Mouse (Mus musculus): Measurements from ENCODE around the gene Ncam1.

Ncam1 gene

DNA sequence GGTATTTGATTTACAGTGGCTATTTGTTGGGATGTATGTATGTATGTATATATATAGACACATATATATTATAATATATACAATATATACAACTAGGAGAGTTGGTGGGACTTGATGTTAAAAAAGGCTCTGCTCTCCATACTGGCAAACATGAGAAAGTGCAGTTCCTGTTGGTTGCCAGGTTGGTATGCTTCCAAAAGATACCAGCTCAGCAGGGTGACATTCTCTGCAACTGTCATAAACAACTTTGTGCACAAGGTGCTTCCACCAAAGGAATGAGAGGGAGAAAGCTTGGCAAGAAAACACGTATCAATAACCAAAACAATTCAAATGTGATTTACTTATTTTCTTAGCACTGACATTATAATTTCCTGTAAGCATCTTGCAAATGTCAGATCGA lies 232.9 kb downstream of the Ncam1 start:
- DNase-seq (ENCODE audit: low spot score), result no peak

DNA sequence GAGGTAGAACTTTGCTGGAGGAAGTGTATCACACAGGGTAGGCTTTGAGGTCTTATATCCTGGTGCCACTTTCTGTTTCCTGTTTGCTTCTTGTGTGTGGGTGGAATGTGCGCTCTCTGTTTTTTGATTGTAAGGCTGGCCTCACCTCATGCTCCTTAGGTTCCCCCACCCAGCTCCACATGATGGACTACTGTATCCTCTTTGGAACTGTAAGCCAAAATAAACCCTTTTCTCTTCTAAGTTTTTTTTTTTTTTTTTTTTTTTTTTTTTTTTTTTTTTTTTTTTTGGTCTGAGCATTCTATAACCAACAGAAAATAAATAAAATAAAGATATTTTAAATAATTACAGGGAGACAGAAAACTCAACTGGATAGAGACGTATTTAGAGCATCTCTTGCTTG lies 239.8 kb downstream of the Ncam1 start:
- no peak for DNase-seq (ENCODE audit: low spot score)

DNA sequence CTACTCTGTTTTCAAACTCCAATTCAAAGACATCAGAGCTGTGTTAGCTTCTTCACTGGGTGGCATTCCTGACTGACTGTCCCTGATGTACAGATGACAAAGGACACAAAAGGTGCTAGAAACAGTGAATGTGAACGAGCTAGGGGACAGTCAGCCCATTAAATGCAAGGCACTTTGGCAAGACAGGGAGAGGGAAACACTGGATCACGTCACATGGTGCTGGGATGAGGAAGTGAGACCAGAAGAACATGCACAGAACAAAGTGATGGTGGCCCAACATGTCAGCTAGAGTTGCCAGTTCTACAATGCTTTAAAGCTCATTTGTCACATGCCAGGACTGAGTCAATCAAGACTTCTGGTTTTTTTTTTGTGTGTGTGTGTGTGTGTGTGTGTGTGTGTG lies 247.4 kb downstream of the Ncam1 start:
- DNase-seq (ENCODE audit: low spot score), result no peak

DNA sequence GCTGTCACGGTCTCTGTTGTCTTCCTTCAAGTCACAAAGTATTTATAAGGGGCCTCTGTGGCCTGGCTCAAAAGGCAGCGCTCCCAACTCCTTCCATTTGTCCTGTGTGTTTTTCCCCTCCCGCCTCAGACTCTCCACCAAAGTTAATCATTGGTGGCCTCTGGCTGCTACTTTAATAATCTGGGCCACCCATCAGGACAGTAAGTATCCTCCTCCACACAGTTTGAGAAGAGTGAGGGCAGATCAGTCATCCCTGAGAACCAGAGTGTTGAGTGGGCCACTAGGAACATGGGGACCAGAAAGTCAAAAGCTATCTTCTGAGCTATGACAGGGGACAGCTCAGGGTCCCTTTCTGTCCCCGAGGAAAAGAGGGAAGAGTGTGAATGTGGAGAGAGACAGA lies 256.1 kb downstream of the Ncam1 start:
- DNase-seq (ENCODE audit: low spot score), result no peak

DNA sequence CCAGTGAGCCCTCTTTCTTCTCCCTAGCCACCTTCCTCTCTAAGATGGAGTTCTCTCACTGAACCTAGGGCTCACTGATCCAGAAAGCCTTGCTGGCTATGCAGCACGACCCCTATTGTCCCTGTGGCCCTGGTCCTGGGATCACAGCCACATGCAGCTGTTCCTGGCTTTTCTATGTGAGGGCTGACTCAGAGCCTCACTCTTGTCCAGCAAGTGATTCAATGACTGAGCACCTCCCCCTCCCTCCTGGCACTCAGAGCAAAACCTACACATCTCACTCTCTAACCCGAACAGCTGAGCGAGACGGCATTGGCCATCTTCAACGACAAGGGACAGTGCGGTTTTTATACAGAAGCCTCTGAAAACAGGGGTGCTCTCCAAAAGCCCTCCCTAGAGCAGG lies 260.9 kb downstream of the Ncam1 start:
- no peak for DNase-seq (ENCODE audit: low spot score)

DNA sequence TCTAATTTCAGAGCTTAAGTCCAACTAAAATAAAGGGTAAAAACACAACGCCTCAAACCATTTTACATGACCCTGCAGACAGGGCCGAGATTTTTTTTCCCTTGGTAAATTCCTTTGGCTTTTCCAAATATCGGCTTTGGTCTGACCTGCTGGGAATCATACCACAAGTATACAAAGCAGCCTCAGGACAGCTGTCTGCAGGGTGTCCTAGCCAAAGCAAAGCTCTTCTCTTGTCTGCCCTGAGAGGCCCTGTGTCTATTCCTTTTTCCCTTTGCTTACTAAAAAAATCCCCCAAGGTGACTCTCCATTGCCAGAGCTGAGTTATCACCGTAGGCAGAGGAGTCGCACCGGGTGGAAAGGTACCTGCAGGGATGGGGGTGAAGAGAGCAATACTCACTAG lies 262.1 kb downstream of the Ncam1 start:
- DNase-seq (ENCODE audit: low spot score), result no peak

DNA sequence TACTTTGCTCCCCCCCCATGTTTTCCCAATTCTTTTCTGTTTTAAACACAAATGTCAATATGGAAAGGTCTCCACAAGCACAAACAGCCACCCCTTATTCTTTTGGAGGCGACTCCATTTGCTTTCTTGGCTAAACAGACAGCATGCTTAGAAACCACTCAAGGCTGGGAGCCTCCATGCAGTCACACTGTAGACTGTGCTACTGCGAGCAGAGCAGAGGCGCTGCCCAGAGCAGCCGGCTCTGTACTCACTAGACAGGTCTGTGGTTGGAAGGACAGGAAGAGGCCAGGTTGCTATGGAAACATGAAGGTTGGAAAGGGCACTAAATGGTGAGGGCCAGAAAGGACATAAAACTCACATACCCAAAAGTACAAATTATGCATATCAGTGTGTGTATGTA lies 263.8 kb downstream of the Ncam1 start:
- DNase-seq (ENCODE audit: low spot score), result no peak

DNA sequence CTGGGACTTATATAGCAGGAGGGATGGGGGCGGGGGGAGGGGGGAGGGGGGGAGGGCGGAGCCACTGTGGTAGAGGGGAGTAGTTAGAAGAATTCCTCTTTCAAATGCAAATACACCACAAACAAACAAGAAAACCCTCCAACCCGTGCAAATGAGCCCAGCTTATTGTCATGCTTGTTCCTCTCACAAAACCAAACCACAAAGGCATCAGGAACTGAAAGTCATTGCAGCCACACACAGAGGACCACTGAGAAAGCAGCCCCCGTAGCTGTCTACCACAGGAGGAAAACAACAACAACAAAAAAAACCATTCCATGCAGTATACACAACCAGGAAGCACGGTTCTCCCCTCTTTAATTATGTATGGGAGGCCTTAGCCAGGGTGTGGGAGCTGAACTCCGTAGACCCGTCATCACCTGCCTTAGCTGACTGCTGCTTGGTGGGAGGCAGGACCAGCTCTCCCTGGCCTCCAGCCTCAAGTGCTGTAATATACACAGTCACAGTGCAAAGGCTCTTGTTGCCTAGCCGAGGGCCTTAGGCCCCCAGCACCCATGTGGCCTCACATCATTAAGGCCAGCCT lies 264.7 kb downstream of the Ncam1 start:
- DNase-seq (ENCODE audit: low spot score), result no peak

DNA sequence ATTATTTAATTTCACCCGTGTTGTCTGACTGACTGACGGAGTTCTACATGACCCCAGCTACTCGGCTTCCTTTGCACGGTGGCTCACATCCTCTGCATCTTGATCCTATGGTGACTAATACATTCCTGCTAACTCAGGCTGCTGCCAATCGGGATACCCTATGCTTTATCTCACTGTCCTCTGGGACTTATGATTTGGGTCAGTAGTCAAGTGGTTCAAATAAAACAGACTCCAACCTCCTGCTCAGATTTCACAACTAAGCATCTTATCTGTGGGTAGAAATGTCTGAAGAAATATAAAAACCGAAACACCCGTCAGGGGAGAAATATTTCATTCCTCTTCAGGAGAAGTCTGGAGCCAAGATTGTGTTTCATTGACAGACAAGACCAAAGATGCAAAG lies 265.3 kb downstream of the Ncam1 start:
- DNase-seq (ENCODE audit: low spot score), result no peak

DNA sequence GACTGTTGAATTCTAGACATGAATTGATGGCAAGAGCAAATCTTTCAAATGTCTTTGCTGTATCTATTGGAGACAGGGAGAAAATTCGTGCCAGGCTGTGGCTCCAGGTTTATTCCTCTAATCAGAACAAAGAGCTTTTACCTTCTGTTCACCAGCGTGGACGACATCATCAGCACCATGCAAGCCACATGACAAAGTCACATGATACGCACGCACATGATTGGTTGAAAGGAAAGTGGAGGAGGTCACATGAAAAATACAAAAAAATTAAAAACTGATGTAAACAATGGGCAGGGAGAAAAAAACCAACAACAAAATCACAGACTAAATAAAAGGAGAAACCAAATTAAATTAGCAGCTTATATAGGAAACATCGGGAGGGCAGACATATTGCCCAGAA lies 266.9 kb downstream of the Ncam1 start:
- DNase-seq (ENCODE audit: low spot score), result no peak

DNA sequence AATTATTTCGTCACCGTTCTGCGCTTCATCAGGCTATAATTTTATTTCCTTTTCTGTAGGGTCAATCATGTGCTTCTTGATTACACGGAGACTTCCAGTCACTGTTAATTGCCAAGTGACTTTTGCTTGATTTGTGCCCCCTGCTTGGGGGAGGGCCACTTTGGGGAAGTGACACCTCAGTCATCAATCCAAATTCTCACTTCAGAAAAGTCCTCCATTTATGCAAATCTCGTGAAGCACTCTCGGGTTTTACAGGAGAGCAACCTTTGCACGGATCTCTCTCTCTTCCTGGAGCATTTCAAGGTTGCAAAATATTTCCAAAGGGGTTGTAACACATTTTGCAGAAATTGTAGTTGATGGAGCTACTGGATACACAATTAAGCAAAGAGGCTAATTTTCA lies 267.5 kb downstream of the Ncam1 start:
- DNase-seq (ENCODE audit: low spot score), result no peak

DNA sequence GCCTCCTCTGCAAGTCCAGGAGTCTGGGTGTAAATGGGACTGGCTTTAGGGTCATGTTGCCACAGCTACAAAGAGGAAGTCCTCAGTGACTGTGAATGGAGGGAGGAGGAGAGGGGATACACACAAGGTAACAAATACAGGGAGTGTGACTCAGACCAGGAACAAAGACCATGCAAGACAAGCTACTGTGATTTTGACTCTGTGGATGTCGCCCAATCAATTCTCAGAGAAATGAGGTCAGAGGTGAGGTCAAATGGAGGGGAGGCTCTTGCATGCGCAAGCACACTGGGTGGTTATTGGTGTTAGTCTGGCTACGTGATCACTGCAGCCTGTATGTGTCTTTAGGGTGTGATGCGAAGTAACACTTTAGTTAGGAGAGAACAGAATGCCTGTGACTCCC lies 268.0 kb downstream of the Ncam1 start:
- no peak for DNase-seq (ENCODE audit: low spot score)

DNA sequence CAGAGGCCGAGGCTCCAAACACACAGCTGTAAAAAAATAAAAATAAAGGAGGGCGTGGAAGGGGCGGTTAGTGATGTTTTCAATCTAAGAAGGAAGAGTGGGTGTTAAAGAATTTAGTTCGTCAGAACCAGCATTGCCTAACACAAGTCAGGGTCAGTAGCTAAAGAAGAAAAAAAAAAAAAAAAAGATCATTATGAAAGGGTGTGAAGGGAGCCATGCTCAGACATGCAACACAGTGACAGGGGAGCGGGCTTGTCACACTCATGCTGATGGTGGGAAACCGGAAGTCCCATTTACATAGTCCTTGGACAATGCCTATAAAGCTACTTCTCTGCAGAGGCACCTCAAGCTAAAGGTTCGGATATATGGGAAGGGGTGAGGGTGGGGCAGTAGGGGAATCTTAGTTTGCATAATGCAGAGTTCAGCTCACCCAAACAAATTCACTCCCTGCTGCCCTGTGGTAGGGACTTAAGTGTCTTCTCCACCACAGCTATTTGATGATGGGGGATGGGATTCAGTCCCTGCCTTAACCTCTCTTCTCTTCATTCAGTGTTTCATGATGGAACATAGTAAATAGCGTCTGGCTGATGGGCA lies 269.3 kb downstream of the Ncam1 start:
- DNase-seq (ENCODE audit: low spot score), result no peak

DNA sequence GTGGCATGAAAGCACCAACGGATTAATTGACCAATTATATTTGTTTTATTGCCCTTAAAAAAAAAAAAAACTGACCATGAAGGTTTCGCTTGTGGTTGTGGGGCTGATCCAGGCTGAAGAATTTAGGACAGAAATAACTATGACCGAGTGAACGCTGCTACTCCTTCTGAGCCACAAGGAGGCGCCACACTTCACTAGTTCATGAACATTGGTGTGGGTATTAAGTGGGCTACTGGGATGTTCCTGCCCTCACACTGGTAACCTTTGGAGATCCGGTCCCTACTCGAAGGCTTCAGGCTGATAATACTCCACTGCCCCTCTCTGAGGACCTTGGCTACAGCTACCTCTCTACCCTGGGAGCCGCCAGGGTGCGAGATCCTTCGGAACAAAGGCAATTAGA lies 269.8 kb downstream of the Ncam1 start:
- no peak for DNase-seq (ENCODE audit: low spot score)

DNA sequence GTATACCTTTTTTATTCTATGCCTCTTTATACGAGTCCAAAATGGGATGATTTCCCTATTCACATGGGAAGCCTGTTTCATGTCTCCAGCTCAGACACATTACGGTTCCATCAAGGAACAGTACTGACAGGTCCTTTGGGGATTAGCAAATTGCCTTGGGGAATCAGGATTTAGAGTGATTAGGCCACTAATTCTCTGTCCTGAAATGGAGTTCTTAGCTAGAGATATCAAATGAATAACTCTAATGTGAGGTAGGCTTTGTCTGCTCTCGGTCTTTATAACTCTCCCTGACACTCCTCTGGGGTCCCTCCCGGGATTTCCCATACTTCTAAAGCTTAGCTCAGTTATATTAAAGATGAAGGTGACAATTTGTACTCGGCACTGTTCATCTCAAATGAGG lies 270.7 kb downstream of the Ncam1 start:
- DNase-seq (ENCODE audit: low spot score), result no peak

DNA sequence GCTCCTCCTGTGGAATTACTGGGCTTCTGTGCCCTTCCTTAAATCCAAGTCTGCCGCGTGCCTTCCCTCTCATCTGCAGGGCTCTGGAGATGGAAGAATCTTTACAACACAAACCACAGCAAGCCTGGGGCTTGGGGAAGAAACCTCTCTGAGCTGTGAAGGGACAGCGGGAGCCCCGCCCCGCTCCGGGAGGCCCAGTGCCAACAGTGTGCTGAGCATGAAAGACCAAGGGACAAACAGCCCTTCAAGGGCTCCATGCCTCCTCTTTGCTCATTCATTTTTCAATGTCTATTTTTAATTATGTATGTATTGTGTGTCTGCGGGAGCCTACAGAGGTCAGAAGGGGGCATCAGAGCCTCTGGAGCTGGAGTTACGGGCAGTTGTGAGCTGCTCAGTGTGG lies 271.4 kb downstream of the Ncam1 start:
- DNase-seq (ENCODE audit: low spot score), result no peak

DNA sequence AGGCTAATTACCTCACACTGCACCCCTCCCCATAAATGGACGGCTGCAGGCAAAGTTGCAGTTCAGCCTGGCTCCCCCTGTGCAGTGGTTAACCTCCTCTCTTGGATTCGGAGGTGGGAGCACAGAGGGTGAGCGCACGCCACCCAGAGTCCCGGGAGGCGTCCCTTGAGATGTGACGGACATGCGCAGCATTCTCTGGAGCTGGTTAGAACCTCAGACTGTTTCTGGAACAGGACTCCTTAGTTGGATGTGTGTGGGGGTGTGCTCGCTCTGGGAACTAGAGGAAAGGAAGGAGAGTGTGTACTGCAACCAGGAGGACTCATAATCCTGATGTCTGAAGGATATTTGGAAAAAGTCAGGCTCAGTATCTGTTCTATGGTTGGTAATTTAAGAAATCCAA lies 274.0 kb downstream of the Ncam1 start:
- no peak for DNase-seq (ENCODE audit: low spot score)

DNA sequence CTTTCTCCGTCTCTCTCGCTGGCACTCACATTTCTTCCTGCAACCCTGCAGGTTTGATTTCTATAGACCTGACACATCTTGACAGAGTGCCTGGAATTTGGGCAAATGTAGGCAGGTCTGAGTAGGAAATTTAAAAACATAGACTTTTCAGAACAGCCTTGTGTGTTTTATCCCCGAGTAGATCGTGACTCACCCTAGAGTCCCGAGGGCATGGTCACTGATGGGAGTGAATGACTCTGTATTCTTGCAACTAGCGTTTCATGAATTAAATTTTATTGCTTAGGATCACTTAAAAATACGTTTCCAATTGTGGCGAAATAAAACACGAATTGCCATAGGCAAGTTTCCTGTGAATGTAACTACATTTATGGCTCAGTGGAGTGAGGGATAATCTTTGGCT lies 274.8 kb downstream of the Ncam1 start:
- no peak for DNase-seq (ENCODE audit: low spot score)

DNA sequence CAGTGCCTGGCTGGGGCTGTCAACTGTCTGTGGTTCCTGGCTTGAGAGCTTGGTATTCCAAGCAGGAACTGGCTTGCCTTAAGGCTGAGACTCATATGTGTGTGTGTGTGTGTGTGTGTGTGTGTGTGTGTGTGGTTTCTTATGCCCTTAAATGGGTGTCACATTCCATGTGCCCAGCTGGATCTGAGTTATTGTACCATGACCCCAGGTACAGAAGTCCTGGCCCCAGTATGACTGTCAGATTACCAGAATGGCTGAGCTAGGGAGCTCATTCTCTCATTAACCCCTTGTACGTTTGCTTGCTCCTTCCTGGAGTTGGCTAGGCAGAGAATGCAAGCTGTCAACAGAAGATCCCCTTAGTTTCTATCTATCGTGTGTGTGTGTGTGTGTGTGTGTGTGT lies 284.4 kb downstream of the Ncam1 start:
- DNase-seq (ENCODE audit: low spot score), result no peak

DNA sequence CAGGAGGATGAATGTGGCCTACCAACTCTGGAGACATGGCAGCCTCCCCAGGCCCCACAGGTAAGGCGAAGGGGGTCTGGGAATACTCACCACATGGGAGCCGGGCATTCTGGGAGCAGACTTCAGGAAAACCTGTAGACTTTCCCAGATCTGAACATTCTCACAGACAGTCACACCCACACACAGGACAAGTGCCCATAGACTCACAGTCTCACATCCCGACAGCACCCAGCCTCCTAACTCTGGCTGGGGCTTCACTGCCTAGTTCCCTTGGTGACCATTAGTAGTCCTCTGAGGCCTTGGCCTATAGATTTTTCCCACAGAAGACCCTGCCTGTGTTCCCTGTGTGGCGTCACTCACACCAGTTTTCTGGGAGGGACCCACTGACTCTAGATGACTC lies 288.1 kb downstream of the Ncam1 start:
- DNase-seq (ENCODE audit: low spot score), result no peak

DNA sequence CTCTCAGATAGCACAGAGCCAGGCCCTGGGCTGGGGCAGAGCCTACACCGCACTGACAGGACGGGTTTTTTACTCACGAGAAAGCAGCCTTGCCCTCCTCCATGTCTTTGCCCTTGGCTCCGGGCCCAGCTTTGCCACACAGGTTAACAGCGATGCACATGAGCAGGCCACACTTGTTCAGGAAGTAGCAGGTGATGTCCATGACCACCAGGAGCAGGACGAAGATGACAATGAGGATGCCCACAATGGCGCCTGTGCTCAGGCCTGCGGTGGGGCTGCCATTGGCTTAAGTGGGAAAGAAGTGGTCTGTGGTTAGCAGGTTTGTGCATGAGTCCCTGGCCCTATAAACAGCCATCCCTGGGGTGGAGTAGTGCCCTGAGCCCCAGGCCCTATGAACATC lies 289.1 kb downstream of the Ncam1 start:
- DNase-seq (ENCODE audit: low spot score), result no peak

DNA sequence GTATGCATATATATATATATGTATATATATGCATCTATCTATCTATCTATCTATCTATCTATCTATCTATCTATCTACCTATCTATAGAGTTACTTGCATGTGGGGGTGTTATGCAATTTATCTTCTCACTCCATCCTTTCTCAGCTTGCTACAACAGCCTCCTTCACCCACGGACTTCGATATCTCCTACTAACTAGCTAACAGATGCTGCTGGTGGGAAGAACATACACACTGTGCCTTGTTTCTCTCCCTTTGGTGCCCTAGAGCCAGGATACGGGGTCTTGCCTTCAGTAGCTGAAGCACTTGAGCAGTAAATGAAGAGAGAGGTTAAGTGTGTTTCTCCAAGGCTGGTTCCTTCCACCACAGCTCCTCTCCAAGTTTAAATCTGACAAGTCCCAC lies 289.6 kb downstream of the Ncam1 start:
- no peak for DNase-seq (ENCODE audit: low spot score)

DNA sequence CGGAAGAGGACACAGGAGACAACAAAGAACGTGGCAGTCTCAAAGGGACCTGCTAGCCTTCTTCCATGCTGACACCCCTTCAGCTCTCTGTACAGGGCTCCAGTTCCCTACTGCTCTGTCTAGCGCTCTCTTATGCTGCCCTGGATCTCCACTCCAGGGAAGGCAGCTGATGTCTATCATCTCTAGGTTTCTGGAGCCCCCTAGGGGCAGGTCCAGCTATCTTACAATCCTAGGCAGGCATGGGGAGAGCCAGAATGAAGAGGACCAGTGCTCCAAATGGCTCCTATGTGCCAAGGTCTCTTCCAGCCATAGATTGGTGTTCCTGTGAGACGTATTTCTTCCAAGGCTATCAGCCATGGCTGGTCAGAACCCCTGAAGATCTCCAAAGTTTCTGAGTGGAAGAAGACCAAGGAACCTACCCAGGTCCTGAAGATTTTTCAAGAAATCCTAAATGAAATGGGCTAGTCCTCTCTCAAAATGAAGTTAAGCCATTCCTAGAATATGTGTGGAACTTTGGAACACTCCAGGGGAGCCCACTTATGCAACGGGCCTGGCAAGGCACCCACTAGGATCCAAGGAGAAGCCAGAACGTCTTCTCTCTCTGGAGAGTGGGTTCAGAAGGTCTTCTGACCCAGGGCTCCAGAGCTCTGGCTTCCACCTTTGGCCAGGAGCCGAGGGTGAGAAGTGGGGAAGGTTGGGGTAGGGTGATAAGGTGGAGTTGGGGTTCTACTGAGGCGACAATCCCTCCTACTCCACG lies 290.7 kb downstream of the Ncam1 start:
- no peak for DNase-seq (ENCODE audit: low spot score)

DNA sequence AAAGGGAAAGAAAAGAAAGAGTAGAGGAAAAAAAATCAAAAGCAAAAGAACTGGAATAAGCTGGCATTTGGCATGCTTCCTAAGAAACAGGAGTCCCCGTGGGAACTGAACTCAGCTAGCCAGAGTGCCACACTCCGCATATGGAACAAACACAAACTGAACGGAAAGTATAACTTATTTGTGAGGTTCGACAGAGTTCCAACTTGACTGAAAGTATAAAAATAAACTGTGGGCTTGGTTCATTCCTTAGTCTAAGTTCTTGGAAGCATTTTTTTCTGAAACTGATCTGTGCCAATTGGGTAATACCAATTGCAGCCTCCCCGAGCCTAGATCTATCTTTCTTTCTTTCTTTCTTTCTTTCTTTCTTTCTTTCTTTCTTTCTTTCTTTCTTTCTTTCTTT lies 294.1 kb downstream of the Ncam1 start:
- DNase-seq (ENCODE audit: low spot score), result no peak
